Mouse (Mus musculus) skeletal muscle tissue, postnatal 0 days (tissue): ENCODE measurements around the gene Tmem63a. TPM values are rescaled to one million over a fixed set of nuclear protein-coding genes. Genes with fewer than 3 reads are reported as not detected.

ENCODE experiments used
- polyA plus RNA-seq: library from polyadenylated mRNA; unstranded; fragments of >200 nt; fragmentation: Nextera tagmentation; extraction: Ambion mirVana; gene quantifications from 2 replicates; pipeline ENCODE4 v1.2.1, GENCODE M21; 2015

Gene Tmem63a
- polyA plus RNA-seq, result 7.4 and 8.6 TPM in 2 replicates

GRCm38 (mm10) chr1:180942166-180943031 lies at the start of gene Tmem63a:
TSS of gene Tmem63a (plus strand) at chr1:180942344.

GRCm38 (mm10) chr1:180892808-180893207 lies 49.3 kb upstream of the Tmem63a start, which contains the start of gene Lefty2:
TSS of gene Lefty2 (plus strand) at chr1:180893108.

GRCm38 (mm10) chr1:180904039-180904814 lies 37.9 kb upstream of the Tmem63a start, which contains the start of gene Pycr2:
TSS of gene Pycr2 (plus strand) at chr1:180904293.

GRCm38 (mm10) chr1:180934467-180935419 lies 7.4 kb upstream of the Tmem63a start, which contains the start of gene Lefty1:
TSS of gene Lefty1 (plus strand) at chr1:180935022.

GRCm38 (mm10) chr1:181020756-181021487 lies 78.8 kb downstream of the Tmem63a start, which contains the start of gene Ephx1:
TSS of gene Ephx1 (minus strand) at chr1:181020904.

Other genes with a start within 250 kb of the Tmem63a start
- gene Mixl1, start 245.3 kb upstream of the Tmem63a start, polyA plus RNA-seq, result not detected in 2 replicates
- gene Acbd3, start 216.3 kb upstream of the Tmem63a start, polyA plus RNA-seq, result 14.0 and 14.7 TPM in 2 replicates
- 1,105 and 1,454 TPM in 2 replicates for gene H3f3a, start 128.4 kb upstream of the Tmem63a start, polyA plus RNA-seq
- gene Sde2, start 91.2 kb upstream of the Tmem63a start, polyA plus RNA-seq, result 18.8 and 19.7 TPM in 2 replicates
- gene Lefty2, start 49.2 kb upstream of the Tmem63a start, polyA plus RNA-seq, result 0.07 TPM in 1 of 2 replicates, not detected in the other
- gene Pycr2, start 38.1 kb upstream of the Tmem63a start, polyA plus RNA-seq, result 41.2 and 45.0 TPM in 2 replicates
- gene Lefty1, start 7.3 kb upstream of the Tmem63a start, polyA plus RNA-seq, result 0.99 and 3.2 TPM in 2 replicates
- 22.2 and 24.2 TPM in 2 replicates for gene Ephx1, start 78.6 kb downstream of the Tmem63a start, polyA plus RNA-seq
- not detected in 2 replicates for gene 9130409I23Rik, start 108.9 kb downstream of the Tmem63a start, polyA plus RNA-seq
- 9.9 TPM in 2 replicates for gene Nvl, start 201.9 kb downstream of the Tmem63a start, polyA plus RNA-seq
- gene Cnih4, start 202.3 kb downstream of the Tmem63a start, polyA plus RNA-seq, result 67.2 and 80.6 TPM in 2 replicates